Mouse (Mus musculus) CH12.LX (cell line): ENCODE results near the gene Hist1h2bk. TPM values are rescaled to one million over a fixed set of nuclear protein-coding genes. Genes with fewer than 3 reads are reported as not detected.

Experiments
- DNase-seq: peaks from one replicate; pipeline ENCODE4 v3.0.0-alpha.2; 2013; ENCODE audit errors: extremely low read depth
- H3K27ac ChIP-seq: 2 replicates; pipeline ENCODE4 v1.5.1; 2012; ENCODE audit warnings: low read depth, mild to moderate bottlenecking, control low read depth, moderate library complexity; ENCODE audit not compliant: insufficient read depth
- H3K27me3 ChIP-seq: replicated peaks from 2 replicates; pipeline ENCODE3; 2012; ENCODE audit warnings: inconsistent platforms
- H3K36me3 ChIP-seq, 2 experiments: replicated peaks in 1 of 2; 2 replicates each; pipeline versions ENCODE3 to v1.6.1; 2012; ENCODE audit warnings: inconsistent platforms in 1 of 2, low read length in 1 of 2, mild to moderate bottlenecking in 1 of 2, mixed read lengths in 1 of 2, moderate library complexity in 1 of 2; ENCODE audit not compliant: control insufficient read depth in 1 of 2, insufficient read depth in 1 of 2
- H3K4me1 ChIP-seq, 2 experiments: 2 replicates each; pipeline ENCODE4 v1.6.1; 2012; ENCODE audit warnings: inconsistent platforms in 1 of 2, moderate library complexity in 1 of 2; ENCODE audit not compliant: insufficient read depth in 2 of 2, control insufficient read depth in 1 of 2
- H3K4me2 ChIP-seq: 2 replicates; pipeline ENCODE4 v1.6.1; 2012; ENCODE audit warnings: low read depth, mild to moderate bottlenecking, control low read depth; ENCODE audit not compliant: poor library complexity, insufficient read depth, severe bottlenecking
- H3K4me3 ChIP-seq, 3 experiments: fragments of 150-350 bp in 1 of 3; sonication (generic) in 1 of 3; replicated peaks in 1 of 3; 2 replicates each; pipeline versions ENCODE3 to v1.5.1; 2011 to 2012; ENCODE audit warnings: low read depth in 2 of 3, low read length in 2 of 3, mild to moderate bottlenecking in 2 of 3, moderate library complexity in 2 of 3, control low read depth in 1 of 3, improper control_type of control experiment in 1 of 3, inconsistent platforms in 1 of 3, mixed read lengths in 1 of 3; ENCODE audit not compliant: poor library complexity in 1 of 3
- H3K79me2 ChIP-seq: replicated peaks from 2 replicates; pipeline ENCODE4 v1.6.1; 2012; ENCODE audit warnings: mild to moderate bottlenecking, moderate library complexity; ENCODE audit not compliant: control insufficient read depth, poor library complexity, insufficient read depth, severe bottlenecking; ENCODE audit errors: extremely low read depth
- H3K9ac ChIP-seq: 2 replicates; pipeline ENCODE4 v1.6.1; 2012; ENCODE audit warnings: low read depth, mild to moderate bottlenecking, control low read depth, moderate library complexity; ENCODE audit not compliant: insufficient read depth
- H3K9me3 ChIP-seq: replicated peaks from 2 replicates; pipeline ENCODE3; 2012; ENCODE audit warnings: low read length, inconsistent platforms, mixed read lengths
- BHLHE40 ChIP-seq: IDR thresholded peaks from 2 replicates; pipeline ENCODE4 v1.6.1; 2011; ENCODE audit warnings: mild to moderate bottlenecking, low read depth, low read length, improper control_type of control experiment
- CHD1 ChIP-seq: IDR thresholded peaks from 2 replicates; pipeline ENCODE4 v1.6.1; 2012; ENCODE audit warnings: low read depth, low read length, improper control_type of control experiment, inconsistent platforms
- E2F4 ChIP-seq: IDR thresholded peaks from 2 replicates; pipeline ENCODE4 v1.6.1; 2011; ENCODE audit warnings: low read depth, low read length, improper control_type of control experiment; ENCODE audit not compliant: insufficient replicate concordance
- ETS1 ChIP-seq: conservative IDR thresholded peaks from 2 replicates; pipeline ENCODE4 v1.6.1; 2012; ENCODE audit warnings: low read depth, mild to moderate bottlenecking, inconsistent platforms, low read length, improper control_type of control experiment, moderate library complexity
- MAFK ChIP-seq: IDR thresholded peaks from 2 replicates; pipeline ENCODE4 v1.6.1; 2011; ENCODE audit warnings: low read length, improper control_type of control experiment; ENCODE audit not compliant: insufficient replicate concordance
- MAZ ChIP-seq: IDR thresholded peaks from 2 replicates; pipeline ENCODE4 v1.6.1; 2012; ENCODE audit warnings: low read depth, mild to moderate bottlenecking, inconsistent platforms, low read length, improper control_type of control experiment, moderate library complexity
- MXI1 ChIP-seq: IDR thresholded peaks from 2 replicates; pipeline ENCODE4 v1.6.1; 2011; ENCODE audit warnings: mild to moderate bottlenecking, low read depth, low read length, improper control_type of control experiment
- NRF1 ChIP-seq: IDR thresholded peaks from 2 replicates; pipeline ENCODE4 v1.6.1; 2014; ENCODE audit warnings: low read depth, mild to moderate bottlenecking, inconsistent platforms, low read length, improper control_type of control experiment, moderate library complexity
- POLR2A ChIP-seq: IDR thresholded peaks from 2 replicates; pipeline ENCODE4 v1.6.1; 2011; ENCODE audit warnings: low read depth, mild to moderate bottlenecking, improper control_type of control experiment, low read length
- UBTF ChIP-seq: IDR thresholded peaks from 2 replicates; pipeline ENCODE4 v1.6.1; 2012; ENCODE audit warnings: low read depth, mild to moderate bottlenecking, inconsistent platforms, low read length, improper control_type of control experiment, moderate library complexity
- USF2 ChIP-seq: conservative IDR thresholded peaks from 2 replicates; pipeline ENCODE4 v1.6.1; 2011; ENCODE audit warnings: low read depth, low read length, improper control_type of control experiment
- ZC3H11A ChIP-seq: IDR thresholded peaks from 2 replicates; pipeline ENCODE4 v1.6.1; 2012; ENCODE audit warnings: low read depth, mild to moderate bottlenecking, inconsistent platforms, low read length, improper control_type of control experiment
- ZMIZ1 ChIP-seq: IDR thresholded peaks from 2 replicates; pipeline ENCODE4 v1.6.1; 2012; ENCODE audit warnings: low read depth, mild to moderate bottlenecking, inconsistent platforms, low read length, improper control_type of control experiment
- dilution Hi-C: fragments of 300-500 bp; cut with MboI; formaldehyde crosslinking; loops from 2 replicates; pipeline ENCODE4 v1.14.3; 2020; ENCODE audit warnings: low sequenced_read_pairs; ENCODE audit not compliant: extremely low pct_unique_long_range_greater_than_20kb, extremely low pct_ligation_motif_present
- in situ Hi-C: fragments of 300-500 bp; cut with MboI; formaldehyde crosslinking; loops from 3 replicates; pipeline ENCODE4 v1.14.3; 2019; ENCODE audit warnings: low sequenced_read_pairs, low pct_ligation_motif_present, low pct_unique_long_range_greater_than_20kb, mixed read lengths
- polyA plus RNA-seq: library from polyadenylated mRNA; unstranded; fragments of >175 nt; gene quantifications from 2 replicates; pipeline ENCODE4 v1.2.1, GENCODE M21; 2012; ENCODE audit warnings: low read depth; ENCODE audit not compliant: insufficient read length
- total RNA-seq, 2 experiments: library from RNA; depleted of rRNA; stranded (reverse); fragments of 300-350 nt in 1 of 2; fragments of >200 nt in 1 of 2; gene quantifications; 2 replicates each; pipeline ENCODE4 v1.2.3; 2012 to 2014

Hist1h2bk gene
- total and polyA plus RNA-seq, 3 experiments = 8.1 to 2,636 (median 47.2) TPM

- H3K27ac ChIP-seq = no peak overlapping the region
- DNase-seq = no peak
- no peak overlapping the region for H3K4me3 ChIP-seq
- H3K9me3 ChIP-seq = no peaks in the 10 kb centered on the region
- H3K79me2 ChIP-seq = no peaks in the 10 kb centered on the region
- peaks cover 68% of the 10 kb centered on the region for H3K27me3 ChIP-seq
- in situ Hi-C loops (loop anchor here (25.0 kb wide), 1 partner anchor 590 kb away; the partner anchor contains the start of gene Zkscan3), dilution Hi-C loops (no loop called here)
- peaks cover 9 to 38% of the 10 kb centered on the region in 2 experiments for H3K4me1 ChIP-seq
- H3K36me3 ChIP-seq = no peaks in the 10 kb centered on the region
- H3K4me2 ChIP-seq = 0 out of 2 replicates have a peak overlapping the region, but pooled peaks have one; percentile 30
- no peak overlapping the region for H3K9ac ChIP-seq
- TF ChIP-seq ETS1 (no peak), MXI1 (no peak), CHD1 (no peak), ZC3H11A (no peak), E2F4 (no peak), USF2 (no peak), MAZ (no peak), NRF1 (no peak), POLR2A (no peak)
These were observed 33.8 kb upstream of the Hist1h2bk start for GRCm38 (mm10) chr13:22001823-22002222.

GRCm38 (mm10) chr13:22005605-22006333 is 29.9 kb upstream of the Hist1h2bk start:
- Histone ChIP-seq H3K9ac (peak overlapping the region; percentile 33), H3K9me3 (no peaks in the 10 kb centered on the region)
- in situ Hi-C loops = loop anchor here (25.0 kb wide), 1 partner anchor 593 kb away; the partner anchor contains the start of gene Zkscan3
- TF ChIP-seq NRF1 (peak; percentile 62), MAFK (no peak), ZMIZ1 (no peak), BHLHE40 (peak; percentile 52), UBTF (peak; percentile 73; the same call in 1 of the 2 replicates)
- TF ChIP-seq, all 38 proteins: peak for 3
- Histone ChIP-seq H3K4me1 (peaks cover 6 to 35% of the 10 kb centered on the region in 2 experiments), H3K4me3 (peak overlapping the region; percentile 59 to 74 (median 60)), H3K27me3 (peaks cover 78% of the 10 kb centered on the region), H3K36me3 (no peaks in the 10 kb centered on the region), H3K4me2 (peak overlapping the region; percentile 84), H3K27ac (no peak overlapping the region), H3K79me2 (no peaks in the 10 kb centered on the region)
- dilution Hi-C loops = no loop called here
- no peak for DNase-seq
